Mouse (Mus musculus): Measurements from ENCODE around the gene CK137956.

DNA sequence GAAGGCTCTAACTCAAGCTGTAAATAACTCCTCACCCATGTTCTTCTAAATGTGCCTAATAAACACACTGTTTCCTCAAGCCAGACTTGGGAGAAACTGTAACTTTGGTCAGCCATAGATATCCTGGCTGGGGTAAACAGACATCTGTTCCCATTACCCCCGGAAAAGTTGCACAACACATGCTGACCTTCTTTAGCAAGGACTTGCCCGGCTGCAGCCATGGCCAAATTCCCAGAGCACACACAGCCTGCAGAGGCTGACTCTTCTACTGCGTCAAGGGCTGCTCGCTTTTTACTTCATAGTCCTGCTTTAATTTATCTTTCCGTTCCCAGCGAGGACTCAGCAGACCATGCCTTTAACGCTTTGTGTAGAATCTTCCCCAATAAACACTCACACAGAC lies 81.7 kb downstream of the CK137956 start:
- TF ChIP-seq GATA1 (IDR thresholded peaks at IDR 0.05; ENCODE audit: low read length), result no peak
- TF ChIP-seq TAL1 (IDR thresholded peaks at IDR 0.05; ENCODE audit: low read length), result no peak

Measured in erythroblast, embryonic 14.5 days (primary cell).